Mouse (Mus musculus) liver, postnatal 0 days (tissue): ENCODE measurements around the gene Ryr3. TPM values are rescaled to one million over a fixed set of nuclear protein-coding genes. Genes with fewer than 3 reads are reported as not detected.
"Not testable (repeated sequence)": the region's sequence is repeated elsewhere in the genome, so short reads cannot be mapped to it uniquely, and the experiment has no call there.

Source experiments
- ATAC-seq: fragments of 200-750 bp; cut with Nextera tagmentation; 2 replicates; pipeline ENCODE4 v1.8.0; 2017; ENCODE audit warnings: mild to moderate bottlenecking, moderate library complexity
- DNase-seq: peaks from one replicate; pipeline ENCODE4 v3.0.0-alpha.2; 2016
- H3K27ac ChIP-seq: fragments of 300-500 bp; sonication (generic); 2 replicates; pipeline ENCODE4 v1.5.1; 2014; ENCODE audit warnings: antibody characterized with exemption, moderate library complexity, mild to moderate bottlenecking, low read depth
- H3K27me3 ChIP-seq: fragments of 300-500 bp; sonication (generic); 2 replicates; pipeline ENCODE4 v1.6.1; 2014; ENCODE audit warnings: low read length, control low read depth, mixed read lengths; ENCODE audit not compliant: insufficient read depth
- H3K36me3 ChIP-seq: fragments of 300-500 bp; sonication (generic); replicated peaks from 2 replicates; pipeline ENCODE4 v1.6.1; 2014; ENCODE audit warnings: mild to moderate bottlenecking, control low read depth, low read length, moderate library complexity, mixed read lengths; ENCODE audit not compliant: insufficient read depth
- H3K4me1 ChIP-seq: fragments of 300-500 bp; sonication (generic); 2 replicates; pipeline ENCODE4 v1.6.1; 2014; ENCODE audit warnings: antibody characterized with exemption, mild to moderate bottlenecking, control low read depth; ENCODE audit not compliant: insufficient read depth
- H3K4me2 ChIP-seq: fragments of 300-500 bp; sonication (generic); 2 replicates; pipeline ENCODE4 v1.6.1; 2014; ENCODE audit warnings: low read depth, mild to moderate bottlenecking, low read length, moderate library complexity, mixed read lengths
- H3K4me3 ChIP-seq: fragments of 300-500 bp; sonication (generic); 2 replicates; pipeline ENCODE4 v1.5.1; 2014; ENCODE audit warnings: low read depth, low read length
- H3K9ac ChIP-seq: fragments of 300-500 bp; sonication (generic); replicated peaks from 2 replicates; pipeline ENCODE4 v1.6.1; 2014; ENCODE audit warnings: mild to moderate bottlenecking, moderate library complexity
- H3K9me3 ChIP-seq: fragments of 300-500 bp; sonication (generic); 2 replicates; pipeline ENCODE4 v1.6.1; 2016; ENCODE audit warnings: mild to moderate bottlenecking, control low read depth, low read length, mixed read lengths
- CTCF ChIP-seq: sonication (generic); IDR thresholded peaks from 2 replicates; pipeline ENCODE4 v1.5.1; 2016; ENCODE audit warnings: antibody characterized with exemption, low read depth
- EP300 ChIP-seq: IDR thresholded peaks from 2 replicates; pipeline ENCODE4 v1.6.1; 2016; ENCODE audit warnings: antibody characterized with exemption, low read depth, mild to moderate bottlenecking
- WGBS: fragments of 180-500 bp; shearing (Covaris S2); extraction: QIAGEN DNeasy Blood & Tissue Kit; methylation state at CpG from one replicate; pipeline ENCODE4 v1.1.7; 2014; ENCODE audit not compliant: insufficient replicate concordance; 5-methylcytosine and 5-hydroxymethylcytosine counted together
- polyA plus RNA-seq: library from polyadenylated mRNA; unstranded; fragments of >200 nt; fragmentation: Nextera tagmentation; extraction: Ambion mirVana; gene quantifications from 2 replicates; pipeline ENCODE4 v1.2.1, GENCODE M21; 2015

Ryr3 gene
- polyA plus RNA-seq, 1 experiment from 2014 or later: not detected

DNA sequence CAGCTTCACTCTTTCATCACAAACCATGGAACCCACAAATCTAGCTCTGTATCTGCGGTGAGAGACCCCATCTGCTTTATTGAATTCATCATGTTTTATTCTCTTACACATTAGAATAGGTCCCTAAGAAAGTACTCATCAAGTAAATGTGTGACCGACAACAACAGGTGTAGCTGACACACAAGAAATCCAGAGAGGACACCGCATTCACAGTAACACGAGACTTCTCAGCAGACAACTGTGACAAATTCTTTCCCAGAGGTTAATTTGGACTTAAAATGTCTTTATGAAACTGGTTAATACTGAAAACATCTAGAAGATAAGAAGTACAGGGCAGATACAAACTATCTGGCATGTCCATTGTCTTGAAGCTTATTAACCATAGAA lies 101.0 kb downstream of the Ryr3 start:
- ATAC-seq: no peak
- DNase-seq: no peak
- Histone ChIP-seq H3K36me3 (no peaks in the 10 kb centered on the region), H3K4me2 (no peak overlapping the region), H3K27me3 (no peaks in the 10 kb centered on the region), H3K4me1 (no peaks in the 10 kb centered on the region), H3K27ac (no peak overlapping the region), H3K9me3 (no peaks in the 10 kb centered on the region), H3K9ac (no peak overlapping the region), H3K4me3 (no peak overlapping the region)
- WGBS: 87% methylated on average over 4 of the region's 4 CpGs
- no peak for TF ChIP-seq CTCF
- no peak for TF ChIP-seq EP300

DNA sequence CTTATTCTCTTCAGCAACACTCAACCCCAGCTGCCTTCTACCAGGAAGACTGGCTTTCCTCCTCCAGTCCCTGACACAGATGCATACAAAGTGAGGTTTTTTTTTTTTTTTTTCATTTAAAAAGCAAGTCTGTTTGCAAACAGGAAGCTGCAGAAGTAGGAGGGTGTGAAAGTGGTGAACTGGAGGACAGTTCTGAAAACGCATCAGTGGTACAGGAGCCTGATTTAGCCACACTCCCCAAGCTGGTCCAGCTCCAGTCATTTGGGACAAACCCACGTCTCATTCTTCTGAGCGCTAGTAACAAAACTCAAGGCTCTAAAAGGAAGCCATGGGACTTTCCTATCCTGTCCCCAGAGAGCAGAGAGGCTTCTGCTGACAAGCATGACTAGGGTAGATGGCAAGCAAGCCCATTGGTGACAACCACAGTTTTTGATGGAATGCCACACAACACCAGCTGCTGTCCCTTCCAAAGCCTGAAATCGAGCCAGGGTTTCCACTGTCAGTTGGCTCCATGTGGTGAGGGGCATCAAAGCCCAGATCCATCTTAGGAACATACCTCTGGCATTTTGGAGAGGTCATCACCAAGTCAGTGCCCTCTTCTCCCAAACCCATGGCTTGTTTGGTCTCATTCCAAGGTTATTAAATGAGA lies 101.5 kb downstream of the Ryr3 start:
- no peak for TF ChIP-seq CTCF
- no peak for TF ChIP-seq EP300
- Histone ChIP-seq H3K4me1 (no peaks in the 10 kb centered on the region), H3K9ac (no peak overlapping the region), H3K27ac (no peak overlapping the region), H3K4me2 (no peak overlapping the region), H3K27me3 (no peaks in the 10 kb centered on the region), H3K36me3 (no peaks in the 10 kb centered on the region), H3K9me3 (no peaks in the 10 kb centered on the region), H3K4me3 (no peak overlapping the region)
- 69% methylated on average over 4 of the region's 4 CpGs for WGBS
- ATAC-seq (no peak), DNase-seq (no peak)

DNA sequence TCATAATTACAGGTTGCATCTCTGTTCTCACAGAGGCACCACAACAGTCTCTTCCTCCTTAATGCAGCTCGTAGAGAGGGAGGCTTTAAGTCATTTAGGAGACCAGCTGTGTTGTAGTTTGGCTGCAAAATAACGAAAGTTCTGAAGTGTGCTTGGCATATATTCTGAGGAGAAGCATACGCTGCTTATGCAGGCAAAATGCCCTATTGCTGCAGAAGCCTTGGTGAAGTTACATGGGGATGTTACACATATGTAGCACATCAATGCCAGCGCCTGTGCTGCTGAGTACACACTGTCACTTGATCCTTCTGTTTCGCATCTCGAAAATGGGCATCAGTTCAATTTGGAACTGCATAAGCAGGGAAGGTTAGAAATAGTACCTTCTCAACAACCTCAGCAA lies 112.3 kb downstream of the Ryr3 start:
- no peak overlapping the region for H3K4me3 ChIP-seq
- no peak for TF ChIP-seq CTCF
- no peak for TF ChIP-seq EP300
- no peak overlapping the region for H3K27ac ChIP-seq
- no peaks in the 10 kb centered on the region for H3K36me3 ChIP-seq
- ATAC-seq (no peak), DNase-seq (no peak)
- H3K9ac ChIP-seq: no peak overlapping the region
- no peaks in the 10 kb centered on the region for H3K9me3 ChIP-seq
- WGBS: 66% methylated on average over 6 of the region's 6 CpGs
- H3K4me2 ChIP-seq: no peak overlapping the region
- no peaks in the 10 kb centered on the region for H3K4me1 ChIP-seq
- no peaks in the 10 kb centered on the region for H3K27me3 ChIP-seq

DNA sequence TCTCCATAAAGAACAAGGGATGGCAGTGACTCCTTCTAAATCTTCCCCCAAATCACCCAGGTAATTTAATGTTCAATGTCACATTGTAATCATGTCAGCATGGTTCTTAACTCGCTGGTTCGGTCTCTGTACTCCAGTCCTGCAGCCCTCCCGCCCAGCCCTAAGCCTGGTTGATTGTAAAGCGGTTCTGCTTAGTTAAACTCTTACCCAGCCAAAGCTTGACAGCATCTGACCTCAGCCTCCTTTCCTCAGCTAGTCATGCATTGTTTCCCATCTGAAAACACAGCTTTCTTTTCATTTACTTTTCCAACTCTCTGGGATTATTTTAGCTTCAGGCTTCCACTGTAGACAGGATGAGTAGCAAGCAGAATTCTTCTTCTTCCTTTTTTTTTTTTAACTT lies 121.7 kb downstream of the Ryr3 start:
- Histone ChIP-seq H3K27me3 (no peaks in the 10 kb centered on the region), H3K36me3 (no peaks in the 10 kb centered on the region), H3K27ac (no peak overlapping the region), H3K9ac (no peak overlapping the region), H3K4me1 (no peaks in the 10 kb centered on the region), H3K4me2 (no peak overlapping the region), H3K9me3 (no peaks in the 10 kb centered on the region), H3K4me3 (no peak overlapping the region)
- DNase-seq: no peak
- TF ChIP-seq EP300 (no peak), CTCF (no peak)
- WGBS: 66% methylated on average over 4 of the region's 4 CpGs
- no peak for ATAC-seq

DNA sequence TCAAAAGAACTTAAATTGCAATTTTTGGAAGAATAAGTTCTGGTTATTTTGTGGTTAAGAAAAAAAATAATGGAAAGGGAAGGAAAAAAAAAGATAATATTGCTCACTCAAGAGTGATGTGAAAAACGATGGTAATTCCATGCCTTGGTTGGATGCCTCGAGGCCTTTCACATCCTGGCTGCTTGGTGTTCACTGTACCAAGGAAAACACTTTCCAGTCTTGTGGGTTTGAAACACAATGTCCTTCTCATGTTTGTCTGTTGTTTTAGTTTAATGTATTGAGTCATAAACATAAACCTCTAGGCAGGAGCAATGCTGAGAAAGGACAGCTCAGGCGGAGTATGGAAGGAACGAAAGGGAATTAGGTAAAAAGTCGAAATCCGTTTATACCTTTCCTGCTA lies 122.8 kb downstream of the Ryr3 start:
- 76% methylated on average over 6 of the region's 6 CpGs for WGBS

DNA sequence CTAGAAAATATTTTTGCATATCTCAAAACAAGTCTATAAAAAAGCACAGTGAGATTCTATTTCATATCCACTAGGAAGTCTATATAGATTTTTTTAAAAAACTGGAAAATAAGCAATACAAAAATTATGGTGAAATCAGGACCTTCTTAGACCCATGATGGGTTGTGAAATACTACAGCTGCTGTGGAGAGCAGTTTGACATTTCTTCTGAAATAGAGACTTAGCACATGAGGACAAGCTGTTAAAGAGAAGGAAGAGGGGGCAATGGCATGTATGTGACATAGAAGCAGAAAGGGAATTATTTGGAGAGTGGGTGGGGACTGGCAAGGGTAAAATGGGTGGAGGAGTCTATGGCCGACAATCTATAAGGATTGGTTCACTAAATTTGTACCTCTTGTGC lies 124.1 kb downstream of the Ryr3 start:
- TF ChIP-seq EP300 (no peak), CTCF (no peak)
- WGBS: 71% methylated on average over 1 of the region's 1 CpGs
- DNase-seq: no peak
- ATAC-seq: no peak
- Histone ChIP-seq H3K4me2 (no peak overlapping the region), H3K4me1 (no peaks in the 10 kb centered on the region), H3K27me3 (no peaks in the 10 kb centered on the region), H3K9me3 (no peaks in the 10 kb centered on the region), H3K4me3 (no peak overlapping the region), H3K27ac (no peak overlapping the region), H3K36me3 (no peaks in the 10 kb centered on the region), H3K9ac (no peak overlapping the region)

More for the DNA sequence above, 122.8 kb downstream of the Ryr3 start:
- Histone ChIP-seq H3K27me3 (no peaks in the 10 kb centered on the region), H3K4me2 (no peak overlapping the region), H3K27ac (no peak overlapping the region), H3K9me3 (no peaks in the 10 kb centered on the region), H3K36me3 (no peaks in the 10 kb centered on the region), H3K4me3 (no peak overlapping the region), H3K4me1 (no peaks in the 10 kb centered on the region), H3K9ac (no peak overlapping the region)
- ATAC-seq: no peak
- TF ChIP-seq CTCF (no peak), EP300 (no peak)
- no peak for DNase-seq

DNA sequence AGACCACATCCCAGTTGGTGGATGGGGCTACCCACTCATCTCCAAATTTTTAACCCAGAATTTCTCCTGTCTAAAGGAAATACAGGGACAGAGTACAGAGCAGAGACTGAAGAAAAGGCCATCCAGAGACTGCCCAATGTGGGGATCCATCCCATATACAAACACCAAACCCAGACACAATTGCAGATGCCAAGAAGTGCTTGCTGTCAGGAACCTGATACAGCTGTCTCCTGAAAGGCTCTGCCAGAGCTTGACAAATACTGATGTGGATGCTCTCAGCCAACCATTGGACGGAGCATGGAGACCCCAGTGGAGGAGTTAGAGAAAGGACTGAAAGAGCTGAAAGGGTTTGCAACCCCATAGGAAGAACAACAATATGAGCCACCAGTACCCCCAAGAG lies 125.6 kb downstream of the Ryr3 start:
- not testable (repeated sequence) for H3K36me3 ChIP-seq, H3K27ac ChIP-seq, H3K27me3 ChIP-seq, ATAC-seq, H3K9me3 ChIP-seq, DNase-seq, H3K4me3 ChIP-seq, H3K9ac ChIP-seq, H3K4me2 ChIP-seq, H3K4me1 ChIP-seq
- 68% methylated on average over 1 of the region's 1 CpGs for WGBS
